Mouse (Mus musculus) embryonic facial prominence, embryonic 11.5 days (tissue): ENCODE measurements at regions not wholly inside any gene's neighbourhood (a gene's known extent, or its start where the extent isn't known, plus 50 kb on each side); places are given as distances from the start of the nearest gene placed in this dataset.

ENCODE experiments used
- ATAC-seq: fragments of 200-750 bp; cut with Nextera tagmentation; replicated peaks from 2 replicates; pipeline ENCODE4 v1.8.0; 2017; ENCODE audit warnings: low read depth; ENCODE audit not compliant: insufficient number of reproducible peaks, low FRiP score, low TSS enrichment
- DNase-seq: peaks from one replicate; pipeline ENCODE4 v3.0.0-alpha.2; 2015; ENCODE audit warnings: low spot score
- H3K27ac ChIP-seq: fragments of 300-500 bp; sonication (generic); replicated peaks from 2 replicates; pipeline ENCODE4 v1.5.1; 2014; ENCODE audit warnings: mild to moderate bottlenecking, low read depth, low read length, control low read depth
- H3K27me3 ChIP-seq: fragments of 300-500 bp; sonication (generic); 2 replicates; pipeline ENCODE4 v1.6.1; 2014; ENCODE audit warnings: mild to moderate bottlenecking, low read length, moderate library complexity, mixed read lengths; ENCODE audit not compliant: control insufficient read depth, insufficient read depth
- H3K36me3 ChIP-seq: fragments of 300-500 bp; sonication (generic); replicated peaks from 2 replicates; pipeline ENCODE4 v1.6.1; 2014; ENCODE audit warnings: low read depth, mild to moderate bottlenecking, low read length, moderate library complexity, mixed read lengths; ENCODE audit not compliant: control insufficient read depth, insufficient read depth
- H3K4me1 ChIP-seq: fragments of 300-500 bp; sonication (generic); 2 replicates; pipeline ENCODE4 v1.6.1; 2014; ENCODE audit warnings: low read length, mixed read lengths; ENCODE audit not compliant: control insufficient read depth, insufficient read depth
- H3K4me2 ChIP-seq: fragments of 300-500 bp; sonication (generic); 2 replicates; pipeline ENCODE4 v1.6.1; 2014; ENCODE audit warnings: low read depth, mild to moderate bottlenecking, control low read depth, low read length, moderate library complexity
- H3K4me3 ChIP-seq: fragments of 300-500 bp; sonication (generic); 2 replicates; pipeline ENCODE4 v1.5.1; 2014; ENCODE audit warnings: low read depth, low read length, control low read depth
- H3K9ac ChIP-seq: fragments of 300-500 bp; sonication (generic); replicated peaks from 2 replicates; pipeline ENCODE4 v1.6.1; 2014; ENCODE audit warnings: mild to moderate bottlenecking, control low read depth, low read length
- H3K9me3 ChIP-seq: fragments of 300-500 bp; sonication (generic); replicated peaks from 2 replicates; pipeline ENCODE4 v1.6.1; 2016; ENCODE audit warnings: mild to moderate bottlenecking, low read length, inconsistent platforms, mixed read lengths; ENCODE audit not compliant: control insufficient read depth
- WGBS: fragments of 180-500 bp; shearing (Covaris S2); extraction: QIAGEN DNeasy Blood & Tissue Kit; methylation state at CpG from one replicate; pipeline ENCODE4 v1.1.7; 2014; 5-methylcytosine and 5-hydroxymethylcytosine counted together

GRCm38 (mm10) chr14:25245691-25246090, 213.3 kb upstream of the Zmiz1 start:
- WGBS, result 33% methylated on average over 4 of the region's 4 CpGs
- H3K4me1 ChIP-seq, result peaks cover 2% of the 10 kb centered on the region; the same call in 1 of the 2 replicates
- H3K27me3 ChIP-seq, result no peaks in the 10 kb centered on the region
- DNase-seq (peak; percentile 58), ATAC-seq (no peak)
- no peak overlapping the region for H3K4me2 ChIP-seq
- H3K36me3 ChIP-seq, result no peaks in the 10 kb centered on the region
- no peaks in the 10 kb centered on the region for H3K9me3 ChIP-seq
- no peak overlapping the region for H3K27ac ChIP-seq
- no peak overlapping the region for H3K4me3 ChIP-seq
- no peak overlapping the region for H3K9ac ChIP-seq

GRCm38 (mm10) chr14:25248941-25249340, 210.0 kb upstream of the Zmiz1 start:
- no peaks in the 10 kb centered on the region for H3K27me3 ChIP-seq
- no peaks in the 10 kb centered on the region for H3K9me3 ChIP-seq
- no peak for ATAC-seq
- H3K4me2 ChIP-seq, result no peak overlapping the region
- 89% methylated on average over 3 of the region's 3 CpGs for WGBS
- H3K4me1 ChIP-seq, result peaks cover 2% of the 10 kb centered on the region; the same call in 1 of the 2 replicates
- H3K9ac ChIP-seq, result no peak overlapping the region
- no peak overlapping the region for H3K27ac ChIP-seq
- no peak for DNase-seq
- H3K4me3 ChIP-seq, result no peak overlapping the region
- H3K36me3 ChIP-seq, result no peaks in the 10 kb centered on the region

GRCm38 (mm10) chr14:25253016-25253850, 205.8 kb upstream of the Zmiz1 start:
- ATAC-seq, result no peak
- Histone ChIP-seq H3K27ac (no peak overlapping the region), H3K4me3 (no peak overlapping the region), H3K9ac (no peak overlapping the region), H3K9me3 (no peaks in the 10 kb centered on the region), H3K27me3 (no peaks in the 10 kb centered on the region), H3K36me3 (no peaks in the 10 kb centered on the region), H3K4me1 (no peaks in the 10 kb centered on the region), H3K4me2 (no peak overlapping the region)
- 90% methylated on average over 15 of the region's 15 CpGs for WGBS
- no peak for DNase-seq

GRCm38 (mm10) chr14:25263121-25263520, 195.9 kb upstream of the Zmiz1 start:
- 97% methylated on average over 1 of the region's 1 CpGs for WGBS
- Histone ChIP-seq H3K4me1 (peaks cover 7% of the 10 kb centered on the region), H3K4me3 (no peak overlapping the region), H3K9ac (no peak overlapping the region), H3K27ac (no peak overlapping the region), H3K36me3 (no peaks in the 10 kb centered on the region), H3K4me2 (no peak overlapping the region), H3K9me3 (no peaks in the 10 kb centered on the region), H3K27me3 (no peaks in the 10 kb centered on the region)
- no peak for DNase-seq
- no peak for ATAC-seq

- 40% methylated on average over 4 of the region's 4 CpGs for WGBS
- Histone ChIP-seq H3K27me3 (no peaks in the 10 kb centered on the region), H3K36me3 (no peaks in the 10 kb centered on the region), H3K9ac (no peak overlapping the region), H3K27ac (no peak overlapping the region), H3K4me2 (no peak overlapping the region), H3K4me3 (no peak overlapping the region), H3K4me1 (peaks cover 9% of the 10 kb centered on the region), H3K9me3 (no peaks in the 10 kb centered on the region)
- no peak for DNase-seq
- ATAC-seq, result no peak
Measured at GRCm38 (mm10) chr14:25266846-25267245, 192.1 kb upstream of the Zmiz1 start.

GRCm38 (mm10) chr14:25268090-25268631, 190.8 kb upstream of the Zmiz1 start:
- 0 out of 2 replicates have a peak, but pooled peaks have one; percentile 5 for ATAC-seq
- 70% methylated on average over 13 of the region's 13 CpGs for WGBS
- H3K9ac ChIP-seq, result no peak overlapping the region; the same call in 1 of the 2 replicates
- H3K4me1 ChIP-seq, result peaks cover 9% of the 10 kb centered on the region
- no peak overlapping the region for H3K4me2 ChIP-seq
- DNase-seq, result no peak
- no peaks in the 10 kb centered on the region for H3K9me3 ChIP-seq
- no peaks in the 10 kb centered on the region for H3K27me3 ChIP-seq
- H3K27ac ChIP-seq, result no peak overlapping the region; the same call in 1 of the 2 replicates
- no peaks in the 10 kb centered on the region for H3K36me3 ChIP-seq
- H3K4me3 ChIP-seq, result no peak overlapping the region

- 38% methylated on average over 11 of the region's 11 CpGs for WGBS
- Histone ChIP-seq H3K9me3 (no peaks in the 10 kb centered on the region), H3K4me1 (peaks cover 9% of the 10 kb centered on the region), H3K27ac (no peak overlapping the region), H3K9ac (no peak overlapping the region), H3K4me3 (no peak overlapping the region), H3K27me3 (no peaks in the 10 kb centered on the region), H3K36me3 (no peaks in the 10 kb centered on the region), H3K4me2 (no peak overlapping the region)
- DNase-seq, result peak; percentile 44
- peak; percentile 53; the same call in 1 of the 2 replicates for ATAC-seq
Measured at GRCm38 (mm10) chr14:25270227-25270876, 188.6 kb upstream of the Zmiz1 start.
